Mouse (Mus musculus): ENCODE data around the gene Ino80d.
"Not testable (repeated sequence)": the region's sequence is repeated elsewhere in the genome, so short reads cannot be mapped to it uniquely, and the experiment has no call there.

The Ino80d gene

GRCm38 (mm10) chr1:63114136-63114781 is at the start of gene Ino80d:
TSS of gene Ino80d (minus strand) at chr1:63114667.
- peak; percentile 93 for DNase-seq (ENCODE audit: low read depth, low spot score)

- DNase-seq (ENCODE audit: low read depth, low spot score) = no peak
Observed at GRCm38 (mm10) chr1:63140231-63140630, 25.8 kb upstream of the Ino80d start.

GRCm38 (mm10) chr1:63138586-63138985 is 24.1 kb upstream of the Ino80d start:
- DNase-seq (ENCODE audit: low read depth, low spot score) = not testable (repeated sequence)

- DNase-seq (ENCODE audit: low read depth, low spot score) = no peak
Observed at GRCm38 (mm10) chr1:63137971-63138370, 23.5 kb upstream of the Ino80d start.

- DNase-seq (ENCODE audit: low read depth, low spot score) = no peak
Observed at GRCm38 (mm10) chr1:63134530-63134929, 20.1 kb upstream of the Ino80d start.

GRCm38 (mm10) chr1:63131766-63132165 is 17.3 kb upstream of the Ino80d start:
- no peak for DNase-seq (ENCODE audit: low read depth, low spot score)

GRCm38 (mm10) chr1:63130883-63131282 is 16.4 kb upstream of the Ino80d start:
- DNase-seq (ENCODE audit: low read depth, low spot score) = no peak

GRCm38 (mm10) chr1:63129857-63130690 is 15.6 kb upstream of the Ino80d start:
- peak; percentile 45 for DNase-seq (ENCODE audit: low read depth, low spot score)

GRCm38 (mm10) chr1:63129273-63129672 is 14.8 kb upstream of the Ino80d start:
- DNase-seq (ENCODE audit: low read depth, low spot score) = no peak

- DNase-seq (ENCODE audit: low read depth, low spot score) = no peak
Observed at GRCm38 (mm10) chr1:63126206-63126605, 11.7 kb upstream of the Ino80d start.

GRCm38 (mm10) chr1:63123823-63124450 is 9.5 kb upstream of the Ino80d start:
- no peak for DNase-seq (ENCODE audit: low read depth, low spot score)

GRCm38 (mm10) chr1:63122005-63122404 is 7.5 kb upstream of the Ino80d start:
- no peak for DNase-seq (ENCODE audit: low read depth, low spot score)

- DNase-seq (ENCODE audit: low read depth, low spot score) = no peak
Observed at GRCm38 (mm10) chr1:63120382-63120781, 5.9 kb upstream of the Ino80d start.

- peak; percentile 46 for DNase-seq (ENCODE audit: low read depth, low spot score)
Observed at GRCm38 (mm10) chr1:63119675-63120074, 5.2 kb upstream of the Ino80d start.

GRCm38 (mm10) chr1:63115540-63115939 is 1.1 kb upstream of the Ino80d start:
- DNase-seq (ENCODE audit: low read depth, low spot score) = no peak

- peak; percentile 17 for DNase-seq (ENCODE audit: low read depth, low spot score)
Observed at GRCm38 (mm10) chr1:63115096-63115495, 629 bp upstream of the Ino80d start.

- DNase-seq (ENCODE audit: low read depth, low spot score) = peak; percentile 72
Observed at GRCm38 (mm10) chr1:63113274-63114135, 962 bp downstream of the Ino80d start.

GRCm38 (mm10) chr1:63112865-63113261 is 1.6 kb downstream of the Ino80d start:
- DNase-seq (ENCODE audit: low read depth, low spot score) = peak; percentile 53

GRCm38 (mm10) chr1:63112151-63112864 is 2.2 kb downstream of the Ino80d start:
- no peak for DNase-seq (ENCODE audit: low read depth, low spot score)

GRCm38 (mm10) chr1:63110536-63111285 is 3.8 kb downstream of the Ino80d start:
- peak; percentile 65 for DNase-seq (ENCODE audit: low read depth, low spot score)

Measured in CD4-positive helper T cell, adult 2 months (primary cell).